Mouse (Mus musculus) megakaryocyte, embryonic 14.5 days (primary cell): ENCODE results near the gene Wdr81.

Experiments
- FLI1 ChIP-seq: IDR thresholded peaks from 2 replicates; pipeline ENCODE4 v1.6.1; 2012; ENCODE audit warnings: low read length, inconsistent platforms, mixed read lengths
- GATA1 ChIP-seq: IDR thresholded peaks from 3 replicates; pipeline ENCODE4 v1.6.1; 2012; ENCODE audit warnings: mixed read lengths, low read length, inconsistent platforms, borderline replicate concordance

DNA sequence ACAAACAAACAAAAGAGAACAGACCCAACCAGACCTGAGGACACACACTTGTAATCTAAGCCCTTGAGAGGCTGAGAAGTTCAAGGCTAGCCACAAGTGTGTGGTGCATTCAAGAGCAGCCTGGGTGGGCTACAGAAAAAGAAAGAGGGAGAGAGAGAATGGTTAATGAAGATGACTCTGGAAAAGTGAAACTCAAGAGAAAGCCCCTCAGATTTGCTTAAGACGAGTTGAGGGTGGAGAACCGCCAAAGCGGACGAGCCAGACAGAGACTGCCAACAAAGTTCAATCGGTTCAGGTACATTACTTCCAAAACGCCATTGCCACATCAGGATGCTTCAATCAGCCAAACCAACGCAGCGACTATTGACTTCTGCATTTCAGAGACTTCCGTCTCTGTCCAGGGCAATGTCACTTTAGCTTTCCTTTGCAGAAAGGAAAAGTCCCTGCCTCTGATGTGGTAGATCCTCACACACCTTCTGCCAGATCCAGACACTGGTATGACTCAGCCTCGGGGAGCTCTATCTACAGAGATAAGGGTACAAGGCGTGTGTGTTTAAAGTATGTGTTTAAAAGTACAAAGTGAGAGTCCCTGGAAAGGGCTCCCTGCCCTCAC is 18.1 kb upstream of the Wdr81 start:
- TF ChIP-seq GATA1 (no peak), FLI1 (no peak)
